ENCODE assay signal across 8 mouse cellular contexts in genomic region chr3:86110077-86110476, GRCm38 (mm10). TPM values are rescaled to one million over a fixed set of nuclear protein-coding genes. Genes with fewer than 3 reads are reported as not detected.
DNase-seq lines count a peak whose midpoint lies in the region; ATAC-seq lines count a peak whose summit lies in the region.

No protein-coding gene starts in this region.

- 20% methylated on average over 10 of the region's 10 CpGs for WGBS in heart, embryonic 11.5 days (ENCODE audit: insufficient replicate concordance)

- peak; percentile 57 for DNase-seq in 3134 (ENCODE audit: extremely low read depth, insufficient read length, low spot score)
- peak; percentile 66 for DNase-seq in CD4-positive, CD25-positive, alpha-beta regulatory T cell, adult 2 months (ENCODE audit: low read depth, low spot score)
- peak; percentile 64 for DNase-seq in c-Kit-negative CD71-positive TER-119-positive erythroid progenitor cells, embryonic 14.5 days (ENCODE audit: low read depth, low spot score)
- DNase-seq in kidney, postnatal 4 days: peak; percentile 57 to 69
- DNase-seq in cerebellum, postnatal 25 days: no peak
- no peak for DNase-seq in right cerebral cortex, postnatal 10 days (ENCODE audit: low spot score in 2 of 2)

- H3K27ac ChIP-seq in heart, embryonic 11.5 days (ENCODE audit: low read depth, low read length): no peak overlapping the region

- H3K4me1 ChIP-seq in heart, embryonic 11.5 days (ENCODE audit: control insufficient read depth, insufficient read depth, low read length): no peaks in the 10 kb centered on the region

- no peak for ATAC-seq in heart, embryonic 11.5 days (replicated peaks; ENCODE audit: insufficient number of reproducible peaks, low FRiP score, low TSS enrichment)
- ATAC-seq in megakaryocyte-erythroid progenitor cell, adult 5-6 weeks (replicated peaks; ENCODE audit: low FRiP score, low TSS enrichment, poor library complexity, severe bottlenecking): peak; percentile 87

- H3K9ac ChIP-seq in heart, embryonic 11.5 days (ENCODE audit: low read depth, low read length): peak overlapping the region; percentile 61; the same call in 1 of the 2 replicates

- H3K4me2 ChIP-seq in heart, embryonic 11.5 days: peak overlapping the region; percentile 53

- H3K36me3 ChIP-seq in heart, embryonic 11.5 days (ENCODE audit: control insufficient read depth, insufficient read depth, low read length): no peaks in the 10 kb centered on the region

- no peak overlapping the region for H3K4me3 ChIP-seq in heart, embryonic 11.5 days (ENCODE audit: low read depth, low read length)

- no peaks in the 10 kb centered on the region for H3K9me3 ChIP-seq in heart, embryonic 11.5 days (replicated peaks; ENCODE audit: control insufficient read depth, low read length)

- no peaks in the 10 kb centered on the region for H3K27me3 ChIP-seq in heart, embryonic 11.5 days (ENCODE audit: control insufficient read depth, insufficient read depth, low read length)

RNA-seq across cellular contexts. Expression of gene Rps3a1, which starts 32.4 kb away (rescaled TPM):
- 950 and 968 TPM in 2 replicates for polyA plus RNA-seq in heart, embryonic 11.5 days (2014; fragmentation: Nextera tagmentation; extraction: Ambion mirVana)
- total RNA-seq in megakaryocyte-erythroid progenitor cell, adult 5-6 weeks (2014; fragmentation: Nextera tagmentation): 3,660 and 3,786 TPM in 2 replicates
- total RNA-seq in megakaryocyte-erythroid progenitor cell, adult 5-6 weeks (2017): 6,025 and 7,409 TPM in 2 replicates

Comparison
In these comparisons a context has a peak if more than half of its experiments do, and no peak if none do; other contexts are left out.
1. DNase-seq: peak in 3134 (single experiment), CD4-positive, CD25-positive, alpha-beta regulatory T cell, adult 2 months (single experiment), c-Kit-negative CD71-positive TER-119-positive erythroid progenitor cells, embryonic 14.5 days (single experiment) and kidney, postnatal 4 days (2 of 2); none in cerebellum, postnatal 25 days (0 of 2) and right cerebral cortex, postnatal 10 days (0 of 2).